Mouse (Mus musculus): ENCODE measurements around the gene Gabra2. TPM values are rescaled to one million over a fixed set of nuclear protein-coding genes. Genes with fewer than 3 reads are reported as not detected.

Gabra2 gene
- polyA plus RNA-seq, 1 experiment from 2014 or later = 50.1 TPM

DNA sequence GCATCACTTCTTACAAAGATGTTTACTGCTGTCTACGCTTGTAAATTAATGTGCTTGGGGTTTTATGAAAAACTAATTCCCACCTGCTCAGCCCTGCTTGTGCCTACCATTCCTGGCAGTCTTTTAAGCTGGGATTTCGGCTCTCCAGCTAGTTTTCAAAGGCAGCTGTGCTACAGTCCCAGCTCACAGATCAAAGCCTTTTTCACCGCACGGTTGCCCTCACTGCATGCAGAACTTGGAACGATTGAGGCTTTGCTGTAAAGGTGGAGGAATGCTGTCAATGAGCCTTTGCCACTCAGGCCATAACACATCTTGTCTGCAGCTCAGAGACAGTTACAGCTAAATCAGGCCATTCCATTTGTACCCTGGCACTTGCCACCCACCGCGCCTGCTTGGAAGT is 37.6 kb downstream of the Gabra2 start:
- Histone ChIP-seq H3K36me3 (no peaks in the 10 kb centered on the region), H3K27ac (replicated peaks) (no peak overlapping the region; the same call in 1 of the 2 replicates), H3K4me3 (no peak overlapping the region), H3K4me2 (no peak overlapping the region), H3K9ac (no peak overlapping the region), H3K27me3 (no peaks in the 10 kb centered on the region), H3K4me1 (replicated peaks) (no peaks in the 10 kb centered on the region), H3K9me3 (no peaks in the 10 kb centered on the region)
- WGBS = 47% methylated on average over 7 of the region's 7 CpGs
- no peak for ATAC-seq (ENCODE audit: low FRiP score, low read depth)

DNA sequence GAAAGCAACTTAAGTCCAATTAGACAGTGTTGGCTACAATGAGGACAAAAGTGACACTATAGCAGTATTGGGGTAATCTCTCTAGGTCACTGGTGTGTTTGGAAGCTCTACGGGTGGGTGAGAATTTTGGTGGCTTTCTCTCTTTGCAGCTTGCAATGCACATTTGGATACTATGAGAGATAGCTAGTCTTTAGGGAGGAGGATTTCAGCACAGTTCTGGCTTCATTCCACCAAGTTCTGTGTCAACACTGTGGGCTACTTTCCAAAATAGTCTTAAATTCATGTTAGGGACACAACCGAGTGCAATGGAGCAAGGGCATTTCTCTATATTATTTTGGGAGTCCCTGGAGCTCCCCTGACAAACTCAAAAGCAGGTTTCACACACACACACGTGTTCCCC is 58.3 kb downstream of the Gabra2 start:
- H3K4me2 ChIP-seq = no peak overlapping the region
- H3K36me3 ChIP-seq = no peaks in the 10 kb centered on the region
- H3K4me1 ChIP-seq (replicated peaks) = no peaks in the 10 kb centered on the region
- no peaks in the 10 kb centered on the region for H3K9me3 ChIP-seq
- no peaks in the 10 kb centered on the region for H3K27me3 ChIP-seq
- H3K27ac ChIP-seq (replicated peaks) = no peak overlapping the region
- H3K4me3 ChIP-seq = no peak overlapping the region
- no peak overlapping the region for H3K9ac ChIP-seq
- WGBS = 81% methylated on average over 3 of the region's 3 CpGs
- no peak for ATAC-seq (ENCODE audit: low FRiP score, low read depth)

DNA sequence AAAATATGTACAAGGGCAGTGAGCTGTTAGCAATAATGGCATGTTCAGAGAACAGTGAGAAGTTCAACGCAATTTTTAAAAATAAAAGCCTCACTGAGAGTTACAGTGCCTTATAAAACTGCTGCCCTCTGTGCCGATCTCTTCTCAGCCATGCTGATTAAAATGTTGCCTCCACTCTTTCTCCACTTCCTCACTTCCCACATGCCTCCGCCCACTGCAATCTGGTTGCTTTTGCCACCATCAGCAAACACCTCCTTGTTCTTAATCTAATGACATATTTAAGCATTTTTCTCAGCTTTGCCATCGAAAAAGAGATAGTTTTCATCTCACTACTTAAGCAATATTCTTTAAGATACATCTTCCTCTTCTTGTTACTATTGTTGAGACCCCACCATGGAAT is 69.7 kb downstream of the Gabra2 start:
- Histone ChIP-seq H3K9ac (no peak overlapping the region), H3K27ac (replicated peaks) (no peak overlapping the region), H3K4me3 (no peak overlapping the region), H3K9me3 (no peaks in the 10 kb centered on the region), H3K27me3 (no peaks in the 10 kb centered on the region), H3K4me1 (replicated peaks) (no peaks in the 10 kb centered on the region), H3K4me2 (no peak overlapping the region), H3K36me3 (no peaks in the 10 kb centered on the region)
- WGBS = 85% methylated on average over 4 of the region's 4 CpGs
- ATAC-seq (ENCODE audit: low FRiP score, low read depth) = no peak

DNA sequence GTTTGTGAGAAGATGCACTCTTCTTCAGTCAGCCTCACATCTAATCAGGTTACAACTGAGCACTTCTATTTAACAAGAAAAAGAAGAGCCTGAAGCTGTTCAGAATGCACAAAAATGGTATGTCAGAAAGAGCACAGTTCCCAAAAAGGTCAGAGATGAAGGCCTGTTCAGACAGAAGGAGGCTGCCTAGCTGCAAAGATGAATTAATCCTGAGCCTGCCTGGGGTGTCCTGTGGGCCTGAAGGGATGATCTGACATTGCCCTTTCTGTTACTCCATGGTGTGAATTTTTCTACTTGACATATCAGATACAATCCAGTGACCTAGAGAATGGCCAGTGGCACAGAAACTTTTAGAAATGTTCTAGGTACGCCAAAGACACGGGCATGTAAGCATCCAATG is 83.9 kb downstream of the Gabra2 start:
- no peak for ATAC-seq (ENCODE audit: low FRiP score, low read depth)
- no peaks in the 10 kb centered on the region for H3K9me3 ChIP-seq
- H3K4me3 ChIP-seq = no peak overlapping the region
- H3K27me3 ChIP-seq = no peaks in the 10 kb centered on the region
- H3K4me2 ChIP-seq = no peak overlapping the region
- H3K4me1 ChIP-seq (replicated peaks) = no peaks in the 10 kb centered on the region
- H3K9ac ChIP-seq = no peak overlapping the region
- WGBS = 30% methylated on average over 2 of the region's 2 CpGs
- no peak overlapping the region for H3K27ac ChIP-seq (replicated peaks)
- H3K36me3 ChIP-seq = no peaks in the 10 kb centered on the region

DNA sequence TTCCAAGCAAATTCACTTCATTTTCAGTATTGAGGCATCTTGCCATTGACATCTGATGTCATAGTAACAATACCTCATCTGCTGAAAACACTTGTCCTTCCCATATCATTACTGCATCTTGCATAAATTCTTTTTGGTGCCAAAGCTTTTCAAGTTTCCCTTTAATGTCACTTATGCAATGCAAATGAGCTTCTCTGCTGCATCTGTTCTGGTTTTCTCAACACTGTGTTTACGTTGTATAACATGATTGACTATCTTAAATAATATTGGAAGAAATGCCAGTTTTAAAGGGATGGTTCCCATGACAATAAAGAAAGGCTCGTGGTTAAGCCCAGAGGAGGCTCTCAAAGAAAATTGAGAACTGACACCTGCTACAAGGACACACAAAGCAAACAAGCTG is 84.4 kb downstream of the Gabra2 start:
- H3K9ac ChIP-seq = no peak overlapping the region
- H3K27ac ChIP-seq (replicated peaks) = no peak overlapping the region
- no peaks in the 10 kb centered on the region for H3K9me3 ChIP-seq
- no peaks in the 10 kb centered on the region for H3K4me1 ChIP-seq (replicated peaks)
- H3K4me2 ChIP-seq = no peak overlapping the region
- H3K27me3 ChIP-seq = no peaks in the 10 kb centered on the region
- no peak overlapping the region for H3K4me3 ChIP-seq
- no peaks in the 10 kb centered on the region for H3K36me3 ChIP-seq
- 17% methylated on average over 2 of the region's 2 CpGs for WGBS
- no peak for ATAC-seq (ENCODE audit: low FRiP score, low read depth)

DNA sequence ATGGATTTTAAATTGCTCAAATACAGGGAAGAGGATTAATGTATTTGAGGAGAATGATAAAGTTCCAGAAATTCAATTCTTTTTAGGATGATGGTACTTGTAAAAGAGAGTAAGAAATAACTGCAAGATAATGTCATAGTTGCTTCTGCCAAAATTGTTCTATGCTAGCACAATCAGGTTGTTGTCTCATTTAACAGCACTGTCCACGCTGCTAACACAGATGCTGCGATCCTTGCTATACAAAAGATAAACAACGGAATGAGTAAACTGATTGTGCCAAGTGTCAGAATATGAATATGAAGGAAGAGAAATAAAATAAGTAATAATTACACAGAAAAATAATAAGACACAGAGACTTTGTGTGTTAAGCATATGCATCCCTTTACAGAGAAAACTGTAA is 84.9 kb downstream of the Gabra2 start:
- Histone ChIP-seq H3K27ac (replicated peaks) (no peak overlapping the region), H3K36me3 (no peaks in the 10 kb centered on the region), H3K4me2 (no peak overlapping the region), H3K4me3 (no peak overlapping the region), H3K9ac (no peak overlapping the region), H3K9me3 (no peaks in the 10 kb centered on the region), H3K27me3 (no peaks in the 10 kb centered on the region), H3K4me1 (replicated peaks) (no peaks in the 10 kb centered on the region)
- no peak for ATAC-seq (ENCODE audit: low FRiP score, low read depth)
- 71% methylated on average over 3 of the region's 3 CpGs for WGBS

DNA sequence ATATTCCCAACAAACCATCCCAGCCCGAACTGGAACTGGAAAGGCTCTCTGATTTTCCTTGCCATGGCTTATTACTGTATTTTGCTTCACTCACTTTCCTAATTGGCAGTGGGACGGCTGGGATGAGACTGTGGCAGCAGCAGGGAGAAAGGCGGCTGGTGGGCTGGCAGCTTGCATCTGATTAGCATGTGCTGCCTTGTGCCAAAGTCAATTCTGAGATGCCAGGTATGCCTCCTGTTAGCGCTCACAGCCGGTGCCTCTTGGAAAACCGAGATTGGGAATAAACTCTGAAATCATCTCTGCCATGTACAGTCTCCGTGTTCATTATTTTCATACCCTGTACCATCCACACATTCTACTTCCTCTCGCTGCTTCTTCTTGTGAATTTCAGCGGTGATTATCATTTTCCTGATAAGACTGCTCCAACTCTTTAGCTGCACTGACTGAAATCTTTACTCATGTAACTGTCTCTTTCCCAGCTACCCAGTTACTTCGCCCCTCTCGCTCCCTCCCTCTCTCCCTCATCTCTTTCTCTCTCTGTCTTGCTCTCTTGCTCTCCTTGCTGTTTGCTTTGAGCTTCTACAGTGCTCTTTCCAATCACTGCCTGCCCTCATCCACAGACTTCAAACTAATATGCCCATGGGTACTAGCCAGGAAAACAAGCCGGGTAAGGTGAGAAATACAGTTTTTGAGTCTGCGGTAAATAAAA is 99.9 kb downstream of the Gabra2 start:
- H3K9ac ChIP-seq = no peak overlapping the region
- H3K36me3 ChIP-seq = no peaks in the 10 kb centered on the region
- no peaks in the 10 kb centered on the region for H3K4me1 ChIP-seq (replicated peaks)
- no peak overlapping the region; the same call in 1 of the 2 replicates for H3K27ac ChIP-seq (replicated peaks)
- WGBS = 62% methylated on average over 13 of the region's 13 CpGs
- H3K4me3 ChIP-seq = no peak overlapping the region
- H3K9me3 ChIP-seq = no peaks in the 10 kb centered on the region
- no peak overlapping the region for H3K4me2 ChIP-seq
- ATAC-seq (ENCODE audit: low FRiP score, low read depth) = peak; percentile 75; the same call in 1 of the 2 replicates
- no peaks in the 10 kb centered on the region for H3K27me3 ChIP-seq

DNA sequence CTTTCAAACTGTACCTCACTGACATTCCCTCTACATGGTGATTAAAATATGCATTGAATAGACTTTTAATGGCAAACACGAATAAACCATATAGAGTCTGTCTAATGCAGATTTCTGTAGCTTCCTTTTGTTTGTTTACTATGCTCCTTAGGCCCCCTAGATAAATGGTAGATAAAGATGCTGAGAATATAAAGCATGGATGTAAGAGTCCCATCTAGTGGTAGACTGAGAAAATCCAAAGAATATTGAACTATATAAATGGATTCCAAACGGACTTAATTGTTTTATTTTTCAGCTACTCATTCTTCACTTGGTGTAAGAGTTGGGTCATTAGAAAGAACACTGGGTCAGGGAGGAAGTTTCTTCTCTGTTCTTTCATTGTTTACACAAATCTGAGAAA is 102.4 kb downstream of the Gabra2 start:
- Histone ChIP-seq H3K36me3 (no peaks in the 10 kb centered on the region), H3K27me3 (no peaks in the 10 kb centered on the region), H3K4me2 (no peak overlapping the region), H3K27ac (replicated peaks) (no peak overlapping the region), H3K9ac (no peak overlapping the region), H3K4me3 (no peak overlapping the region), H3K4me1 (replicated peaks) (no peaks in the 10 kb centered on the region), H3K9me3 (no peaks in the 10 kb centered on the region)
- ATAC-seq (ENCODE audit: low FRiP score, low read depth) = no peak
- WGBS = 61% methylated on average over 2 of the region's 2 CpGs

DNA sequence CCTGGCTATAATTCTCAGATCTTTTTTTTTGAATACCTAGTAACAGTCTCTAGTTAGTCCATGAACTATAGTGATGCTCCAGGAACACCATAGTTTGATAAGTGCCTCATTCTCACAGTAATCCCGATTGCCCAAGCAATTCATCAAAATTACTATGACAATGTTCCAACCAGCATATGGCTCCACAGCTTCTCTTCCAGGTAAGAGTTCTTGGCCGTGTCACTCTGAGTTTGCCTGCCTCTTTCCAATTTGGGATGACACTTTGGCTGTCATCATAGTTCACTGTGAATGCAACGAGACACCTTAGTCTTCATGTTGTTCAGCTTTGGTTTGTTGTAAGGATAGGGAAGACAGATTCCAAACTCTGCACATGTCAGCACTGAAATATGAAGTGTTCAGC is 104.8 kb downstream of the Gabra2 start:
- Histone ChIP-seq H3K9ac (no peak overlapping the region), H3K4me2 (no peak overlapping the region), H3K27ac (replicated peaks) (no peak overlapping the region), H3K4me1 (replicated peaks) (no peaks in the 10 kb centered on the region), H3K36me3 (no peaks in the 10 kb centered on the region), H3K27me3 (no peaks in the 10 kb centered on the region), H3K4me3 (no peak overlapping the region), H3K9me3 (no peaks in the 10 kb centered on the region)
- WGBS = 86% methylated on average over 3 of the region's 3 CpGs
- no peak for ATAC-seq (ENCODE audit: low FRiP score, low read depth)

All from hindbrain, embryonic 15.5 days (tissue).